Mouse (Mus musculus): Measurements from ENCODE around the gene Raet1e. TPM values are rescaled to one million over a fixed set of nuclear protein-coding genes. Genes with fewer than 3 reads are reported as not detected.

Gene Raet1e
- not detected in 4 replicates for total RNA-seq (2023; ENCODE audit: inconsistent age)

GRCm38 (mm10) chr10:22158310-22158999, at the start of gene Raet1e, which contains the start of gene H60b:
Gene Raet1e (plus strand): TSS chr10:22158569.
Gene H60b (plus strand): TSS chr10:22158586.

DNA sequence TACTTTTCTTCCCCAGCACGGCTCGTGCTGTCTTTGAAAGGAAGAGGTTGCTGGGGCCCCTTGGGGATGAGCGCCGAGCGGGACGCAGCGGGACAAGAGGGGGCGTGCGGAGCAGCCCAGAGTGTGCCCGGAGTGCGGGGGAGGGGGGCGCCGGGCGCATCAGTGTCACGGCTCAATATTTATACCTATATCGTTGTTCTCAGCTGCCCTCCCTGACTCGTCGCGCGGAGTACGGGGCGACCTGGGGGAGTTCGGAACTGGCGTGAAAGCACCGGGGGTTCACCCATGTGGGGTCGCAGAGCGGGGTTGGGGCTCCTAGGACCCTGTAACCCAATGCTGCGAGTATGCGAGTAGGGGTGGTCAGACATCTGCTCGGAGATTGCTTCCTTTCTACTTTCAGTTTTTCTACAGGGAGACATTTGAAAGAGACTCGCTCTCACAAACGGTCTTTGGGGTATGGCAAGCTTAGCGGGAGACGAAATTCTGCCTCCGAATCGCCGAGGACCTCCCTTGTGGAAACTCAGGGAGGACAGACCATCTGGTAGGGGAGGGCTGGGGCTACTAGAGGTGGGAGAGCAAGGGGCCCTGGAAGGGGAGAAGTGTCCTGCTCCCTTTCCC, 9.2 kb upstream of the Raet1e start, which contains the start of gene E030030I06Rik:
E030030I06Rik (minus strand) TSS at position 198 of the 618 bp plus-strand sequence.

GRCm38 (mm10) chr10:22360252-22360651, 201.9 kb downstream of the Raet1e start, which contains the start of gene Raet1d:
Gene Raet1d (plus strand): TSS chr10:22360552.

Other genes starting within 250 kb of the Raet1e start
- not detected in 4 replicates for gene 4930444G20Rik, start 90.5 kb upstream of the Raet1e start, total RNA-seq (2023; ENCODE audit: inconsistent age)
- gene E030030I06Rik, start 9.3 kb upstream of the Raet1e start, total RNA-seq (2023; ENCODE audit: inconsistent age): 11.4 to 24.7 TPM (median 14.4 TPM) in 4 replicates
- gene H60b, start within 50 bp of the Raet1e start, total RNA-seq (2023; ENCODE audit: inconsistent age): 0.54 TPM in 1 of 4 replicates, not detected in the others
- 0.54 to 0.64 TPM (median 0.54 TPM) in 3 of 4 replicates, not detected in the other for gene Raet1d, start 202.0 kb downstream of the Raet1e start, total RNA-seq (2023; ENCODE audit: inconsistent age)